In the genomic region with DNA sequence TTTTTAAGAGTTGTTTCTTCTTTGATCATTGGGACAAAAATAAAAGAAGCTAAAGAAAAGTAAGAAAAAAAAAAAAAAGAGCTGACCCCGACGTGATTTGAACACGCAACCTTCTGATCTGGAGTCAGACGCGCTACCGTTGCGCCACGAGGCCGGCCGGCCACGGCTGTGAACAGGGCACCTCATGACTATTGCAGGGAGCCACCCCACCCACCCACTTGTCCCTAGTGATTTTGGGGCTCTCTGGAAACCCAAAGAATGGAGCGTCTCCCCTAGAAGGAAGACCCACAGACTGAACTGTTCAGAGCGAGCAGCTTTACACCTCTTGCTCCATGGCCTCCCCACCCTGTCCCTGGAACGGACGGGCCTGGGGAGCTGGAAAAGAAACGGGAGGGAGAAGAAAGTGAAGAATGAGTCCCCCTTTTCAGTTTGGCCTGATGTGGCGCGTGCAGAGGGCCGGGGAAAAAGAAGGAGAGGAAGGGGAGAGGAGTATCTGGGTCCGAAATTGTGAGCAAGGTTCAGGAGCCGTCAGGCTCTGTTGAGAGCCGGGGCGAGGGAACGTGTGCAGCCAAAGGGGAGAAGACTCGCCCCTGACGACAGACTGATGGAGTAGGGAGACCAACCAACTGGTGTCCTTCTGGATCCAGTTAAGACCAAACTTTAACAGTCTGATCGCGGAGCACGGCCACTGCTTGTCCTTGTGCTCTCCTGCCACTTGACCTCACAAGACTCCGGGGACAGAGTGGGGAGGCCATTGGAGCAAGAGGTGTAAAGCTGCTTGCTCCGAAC, we compare ENCODE assay signal across 7 mouse cellular contexts. TPM values are rescaled to one million over a fixed set of nuclear protein-coding genes. Genes with fewer than 3 reads are reported as not detected.
A peak's percentile ranks its signal among the peaks of the same experiment; 100 is the strongest.
DNase-seq lines count a peak whose midpoint lies in the region; ATAC-seq and TF ChIP-seq lines count a peak whose summit lies in the region.

No protein-coding gene starts in this region.

- peak; percentile 82 for DNase-seq in ZHBTc4 (ENCODE audit: low read depth, low spot score)
- peak; percentile 88 to 91 for DNase-seq in cerebellum, postnatal 25 days
- peak; percentile 94 for DNase-seq in gastrocnemius, postnatal 10 days
- peak; percentile 90 for DNase-seq in liver
- DNase-seq in midbrain, postnatal 0 days (ENCODE audit: low spot score) = peak; percentile 65
- DNase-seq in splenic B cell, adult 2 months (ENCODE audit: low read depth, low spot score) = peak; percentile 91

- H3K4me1 ChIP-seq in intestine, embryonic 15.5 days (replicated peaks) = peaks cover 36% of the 10 kb centered on the region
- peaks cover 13% of the 10 kb centered on the region for H3K4me1 ChIP-seq in midbrain, postnatal 0 days (ENCODE audit: insufficient read depth, low read length)

- no peaks in the 10 kb centered on the region for H3K27me3 ChIP-seq in intestine, embryonic 15.5 days (replicated peaks)
- H3K27me3 ChIP-seq in midbrain, postnatal 0 days (ENCODE audit: insufficient read depth, low read length) = no peaks in the 10 kb centered on the region
- H3K27me3 ChIP-seq in splenic B cell, adult 2 months (ENCODE audit: control insufficient read depth, insufficient read depth, low read length, poor library complexity, severe bottlenecking) = no peaks in the 10 kb centered on the region

- peak; percentile 45; the same call in 1 of the 2 replicates for ATAC-seq in intestine, embryonic 15.5 days
- ATAC-seq in midbrain, postnatal 0 days (ENCODE audit: low FRiP score) = 0 out of 2 replicates have a peak, but pooled peaks have one; percentile 51

- H3K27ac ChIP-seq in intestine, embryonic 15.5 days = 0 out of 2 replicates have a peak overlapping the region, but pooled peaks have one; percentile 66
- peak overlapping the region; percentile 64; the same call in 1 of the 2 replicates for H3K27ac ChIP-seq in midbrain, postnatal 0 days (ENCODE audit: low read depth, low read length)

- peak overlapping the region; percentile 65 for H3K4me2 ChIP-seq in intestine, embryonic 15.5 days (replicated peaks)
- H3K4me2 ChIP-seq in midbrain, postnatal 0 days (ENCODE audit: low read depth, low read length, poor library complexity, severe bottlenecking) = peak overlapping the region; percentile 86

- no peaks in the 10 kb centered on the region for H3K36me3 ChIP-seq in intestine, embryonic 15.5 days
- H3K36me3 ChIP-seq in midbrain, postnatal 0 days (ENCODE audit: insufficient read depth, low read length) = no peaks in the 10 kb centered on the region
- H3K36me3 ChIP-seq in splenic B cell, adult 2 months (ENCODE audit: control insufficient read depth, insufficient read depth, low read length, poor library complexity, severe bottlenecking) = no peaks in the 10 kb centered on the region

- H3K9me3 ChIP-seq in intestine, embryonic 15.5 days = no peaks in the 10 kb centered on the region
- no peaks in the 10 kb centered on the region for H3K9me3 ChIP-seq in midbrain, postnatal 0 days (ENCODE audit: low read length)

- no peak for TF ChIP-seq CTCF in midbrain, postnatal 0 days (IDR thresholded peaks at IDR 0.05)

- under 1% methylated on average over 31 of the region's 31 CpGs for WGBS in intestine, embryonic 15.5 days
- under 1% methylated on average over 31 of the region's 31 CpGs for WGBS in midbrain, postnatal 0 days

- H3K4me3 ChIP-seq in intestine, embryonic 15.5 days (replicated peaks) = peak overlapping the region; percentile 66
- H3K4me3 ChIP-seq in midbrain, postnatal 0 days (ENCODE audit: low read depth, low read length) = peak overlapping the region; percentile 90

- H3K9ac ChIP-seq in intestine, embryonic 15.5 days = peak overlapping the region; percentile 66
- peak overlapping the region; percentile 58 for H3K9ac ChIP-seq in midbrain, postnatal 0 days (replicated peaks; ENCODE audit: low read length, poor library complexity, severe bottlenecking)

RNA-seq across cellular contexts. Expression of a gene that starts 4.1 kb away (rescaled TPM):
- 10 to 100 TPM; 12.6 to 13.9 TPM for total RNA-seq in gastrocnemius, postnatal 10 days (2021)
- polyA plus RNA-seq in intestine, embryonic 15.5 days (2015; fragmentation: Nextera tagmentation; extraction: Ambion mirVana) = 8.6 and 8.9 TPM in 2 replicates
- 33.3 and 39.0 TPM in 2 replicates for total RNA-seq in midbrain, postnatal 0 days (2014; rRNA removed)
- 21.1 and 21.3 TPM in 2 replicates for polyA plus RNA-seq in midbrain, postnatal 0 days (2015; fragmentation: Nextera tagmentation; extraction: Ambion mirVana)

RNA-seq across cellular contexts. Expression of a gene that starts 7.0 kb away (rescaled TPM):
- total RNA-seq in gastrocnemius, postnatal 10 days (2021) = 1 to 10 TPM; 4.3 to 5.2 TPM
- polyA plus RNA-seq in intestine, embryonic 15.5 days (2015; fragmentation: Nextera tagmentation; extraction: Ambion mirVana) = 43.7 and 47.6 TPM in 2 replicates
- total RNA-seq in midbrain, postnatal 0 days (2014; rRNA removed) = 42.4 and 61.8 TPM in 2 replicates
- 23.8 and 27.8 TPM in 2 replicates for polyA plus RNA-seq in midbrain, postnatal 0 days (2015; fragmentation: Nextera tagmentation; extraction: Ambion mirVana)

RNA-seq across cellular contexts. Expression of a gene that starts 18.2 kb away (rescaled TPM):
- total RNA-seq in gastrocnemius, postnatal 10 days (2021) = 10 to 100 TPM; 10.2 to 11.6 TPM
- polyA plus RNA-seq in intestine, embryonic 15.5 days (2015; fragmentation: Nextera tagmentation; extraction: Ambion mirVana) = 133 and 135 TPM in 2 replicates
- total RNA-seq in midbrain, postnatal 0 days (2014; rRNA removed) = 6.9 and 10.5 TPM in 2 replicates
- 6.0 and 6.9 TPM in 2 replicates for polyA plus RNA-seq in midbrain, postnatal 0 days (2015; fragmentation: Nextera tagmentation; extraction: Ambion mirVana)

RNA-seq across cellular contexts. Expression of a gene that starts 24.7 kb away (rescaled TPM):
- 10 to 100 TPM; 52.4 to 55.8 TPM for total RNA-seq in gastrocnemius, postnatal 10 days (2021)
- polyA plus RNA-seq in intestine, embryonic 15.5 days (2015; fragmentation: Nextera tagmentation; extraction: Ambion mirVana) = 61.8 and 64.2 TPM in 2 replicates
- total RNA-seq in midbrain, postnatal 0 days (2014; rRNA removed) = 144 and 157 TPM in 2 replicates
- 591 and 600 TPM in 2 replicates for polyA plus RNA-seq in midbrain, postnatal 0 days (2015; fragmentation: Nextera tagmentation; extraction: Ambion mirVana)

RNA-seq across cellular contexts. Expression of a gene that starts 31.4 kb away (rescaled TPM):
- 10 to 100 TPM; 17.5 to 78.6 TPM for total RNA-seq in gastrocnemius, postnatal 10 days (2021)
- 11.9 and 15.6 TPM in 2 replicates for polyA plus RNA-seq in intestine, embryonic 15.5 days (2015; fragmentation: Nextera tagmentation; extraction: Ambion mirVana)
- 28.5 and 47.1 TPM in 2 replicates for total RNA-seq in midbrain, postnatal 0 days (2014; rRNA removed)
- 11.8 and 15.4 TPM in 2 replicates for polyA plus RNA-seq in midbrain, postnatal 0 days (2015; fragmentation: Nextera tagmentation; extraction: Ambion mirVana)

Comparison
In these comparisons a context has a peak if more than half of its experiments do, and no peak if none do; other contexts are left out.
1. Peak in every context shown above with its lines: DNase-seq, ATAC-seq, H3K4me3 ChIP-seq and H3K27ac ChIP-seq.